Mouse (Mus musculus) cerebellum, postnatal 10 days (tissue): ENCODE data around the gene Dnajc14.

ENCODE experiments used
- DNase-seq, 2 experiments: peaks; one replicate each; pipeline ENCODE4 v3.0.0; 2021; ENCODE audit warnings: mixed read lengths in 2 of 2

The Dnajc14 gene

GRCm38 (mm10) chr10:128803771-128804270 is at the start of gene Dnajc14:
Gene Dnajc14, plus strand, starts transcription at chr10:128804062.
- peak; percentile 80 to 83 for DNase-seq

DNA sequence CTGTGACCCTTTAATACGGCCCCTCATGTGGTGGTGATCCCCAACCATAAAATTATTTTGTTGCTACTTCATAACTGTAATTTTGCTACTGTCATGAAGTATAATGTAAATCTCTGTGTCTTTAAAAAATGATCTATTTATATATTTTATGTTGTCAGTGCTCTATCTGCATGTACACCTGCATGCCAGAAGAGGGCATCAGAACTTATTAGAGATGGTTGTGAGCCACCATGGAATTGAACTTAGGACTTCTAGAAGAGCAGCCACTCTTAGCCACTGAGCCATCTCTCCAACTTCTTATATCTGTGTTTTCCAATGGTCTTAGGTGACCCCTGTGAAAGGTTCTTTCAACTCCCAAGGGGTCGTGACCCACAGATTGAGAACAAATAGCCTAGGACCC is 31.0 kb upstream of the Dnajc14 start:
- DNase-seq, result peak in 1 of 2 experiments; percentile 15

DNA sequence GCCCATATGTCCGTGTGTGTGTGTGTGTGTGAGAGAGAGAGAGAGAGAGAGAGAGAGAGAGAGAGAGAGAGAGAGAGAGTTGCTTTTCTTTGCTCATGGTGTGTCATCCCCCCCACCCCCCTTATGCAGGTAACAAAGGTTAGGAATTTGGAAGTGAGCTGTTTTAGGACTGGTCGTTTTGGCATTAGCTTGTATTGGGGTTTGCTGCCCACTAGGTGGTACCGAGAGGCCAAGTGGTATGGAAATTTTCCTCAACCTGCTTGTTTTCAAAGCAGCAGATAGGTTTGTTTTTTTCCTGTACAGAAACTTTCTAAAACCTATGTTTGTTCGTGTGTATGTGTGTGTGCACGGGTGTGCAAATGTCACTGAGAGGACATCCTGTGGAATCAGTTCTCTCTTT is 30.2 kb upstream of the Dnajc14 start:
- no peak for DNase-seq

GRCm38 (mm10) chr10:128778441-128778840 is 25.4 kb upstream of the Dnajc14 start:
- no peak for DNase-seq

DNA sequence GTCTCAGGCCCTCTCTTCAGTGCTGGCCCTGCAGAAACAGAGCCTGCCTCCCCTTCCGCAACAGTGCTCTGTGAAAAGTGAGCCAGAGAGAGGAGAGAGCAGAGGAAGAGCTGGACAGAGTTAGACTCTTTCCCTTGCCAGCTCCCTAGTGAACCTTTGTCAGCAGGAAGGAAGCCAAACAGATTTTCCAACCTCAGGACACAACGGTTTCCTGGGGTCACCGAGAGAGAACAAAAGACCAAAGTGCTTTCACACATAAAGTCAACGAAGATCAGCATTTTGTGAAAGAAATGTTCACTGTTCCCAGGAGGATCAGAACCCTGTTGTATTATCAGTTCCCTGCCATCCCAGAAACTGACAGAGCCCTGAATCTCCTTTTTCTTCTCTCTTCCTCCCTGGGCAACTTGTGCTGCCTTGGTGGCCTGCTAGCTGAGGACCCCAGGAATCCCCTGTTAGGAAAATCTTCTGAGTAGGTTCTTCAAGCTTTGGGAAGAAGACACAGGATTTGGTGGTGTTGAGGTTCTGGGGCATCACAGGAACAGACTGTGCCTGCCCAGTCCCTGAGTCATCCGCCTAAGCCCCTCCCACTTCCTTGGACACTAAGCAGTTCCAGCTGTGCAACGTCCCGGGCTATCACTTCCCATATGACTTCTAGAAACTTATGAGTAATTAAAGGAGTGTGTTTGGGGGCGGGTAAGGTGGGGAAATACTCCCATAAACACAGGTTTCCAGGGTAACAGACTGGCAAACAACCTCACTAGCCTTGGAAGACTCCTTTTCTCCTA is 24.7 kb upstream of the Dnajc14 start:
- DNase-seq, result peak in 1 of 2 experiments; percentile 22

- no peak for DNase-seq
These were observed 23.7 kb upstream of the Dnajc14 start for GRCm38 (mm10) chr10:128780200-128780599.

GRCm38 (mm10) chr10:128790398-128791124 is 13.3 kb upstream of the Dnajc14 start, which contains the start of gene Mmp19:
Gene Mmp19, plus strand, starts transcription at chr10:128790910.
- no peak for DNase-seq

GRCm38 (mm10) chr10:128792041-128792440 is 11.8 kb upstream of the Dnajc14 start:
- no peak for DNase-seq

GRCm38 (mm10) chr10:128793258-128793657 is 10.6 kb upstream of the Dnajc14 start:
- no peak for DNase-seq

DNA sequence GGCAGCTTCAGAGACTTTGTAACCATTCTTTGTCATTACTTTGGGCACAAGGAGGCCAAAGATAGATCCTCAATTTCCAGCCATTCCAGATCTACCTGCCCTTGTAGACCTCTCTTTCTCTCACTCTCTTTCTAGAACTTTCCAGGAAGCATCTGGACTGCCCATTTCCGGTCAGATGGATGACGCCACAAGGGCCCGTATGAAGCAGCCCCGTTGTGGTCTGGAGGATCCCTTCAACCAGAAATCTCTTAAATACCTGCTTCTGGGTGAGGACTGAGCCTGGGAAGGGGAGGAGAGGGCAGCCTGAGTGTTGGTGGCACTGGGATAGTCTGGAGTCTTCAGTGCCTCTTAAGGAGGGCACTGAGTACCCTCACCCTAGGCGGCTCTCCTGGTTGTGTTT is 9.5 kb upstream of the Dnajc14 start:
- no peak for DNase-seq

- DNase-seq, result peak; percentile 41 to 60
These were observed 8.3 kb upstream of the Dnajc14 start for GRCm38 (mm10) chr10:128795581-128795980.

GRCm38 (mm10) chr10:128798676-128799075 is 5.2 kb upstream of the Dnajc14 start:
- DNase-seq, result no peak

- DNase-seq, result peak in 1 of 2 experiments; percentile 16
These were observed 1.8 kb upstream of the Dnajc14 start for GRCm38 (mm10) chr10:128801981-128802495.

DNA sequence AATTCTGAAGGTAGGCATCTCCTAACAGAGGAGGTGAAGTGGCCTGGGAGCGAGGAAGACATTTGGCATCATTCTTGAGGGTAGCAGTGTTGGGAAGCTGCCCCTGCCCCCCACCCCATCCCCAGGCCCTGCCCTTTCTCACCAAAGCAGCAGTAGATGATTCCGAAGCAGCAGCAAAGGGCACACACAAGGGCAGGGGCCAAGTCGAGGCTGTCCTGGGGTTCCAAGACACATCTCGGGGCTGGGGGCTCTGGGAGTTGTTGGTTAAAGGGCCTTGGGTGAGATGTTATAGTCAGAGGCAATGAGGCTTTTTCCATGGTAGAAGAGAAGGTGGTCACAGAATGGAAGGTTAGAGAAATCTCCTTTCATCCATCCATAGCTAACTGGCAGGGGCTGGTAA is 906 bp upstream of the Dnajc14 start:
- DNase-seq, result no peak

GRCm38 (mm10) chr10:128803361-128803760 is 501 bp upstream of the Dnajc14 start:
- no peak for DNase-seq

DNA sequence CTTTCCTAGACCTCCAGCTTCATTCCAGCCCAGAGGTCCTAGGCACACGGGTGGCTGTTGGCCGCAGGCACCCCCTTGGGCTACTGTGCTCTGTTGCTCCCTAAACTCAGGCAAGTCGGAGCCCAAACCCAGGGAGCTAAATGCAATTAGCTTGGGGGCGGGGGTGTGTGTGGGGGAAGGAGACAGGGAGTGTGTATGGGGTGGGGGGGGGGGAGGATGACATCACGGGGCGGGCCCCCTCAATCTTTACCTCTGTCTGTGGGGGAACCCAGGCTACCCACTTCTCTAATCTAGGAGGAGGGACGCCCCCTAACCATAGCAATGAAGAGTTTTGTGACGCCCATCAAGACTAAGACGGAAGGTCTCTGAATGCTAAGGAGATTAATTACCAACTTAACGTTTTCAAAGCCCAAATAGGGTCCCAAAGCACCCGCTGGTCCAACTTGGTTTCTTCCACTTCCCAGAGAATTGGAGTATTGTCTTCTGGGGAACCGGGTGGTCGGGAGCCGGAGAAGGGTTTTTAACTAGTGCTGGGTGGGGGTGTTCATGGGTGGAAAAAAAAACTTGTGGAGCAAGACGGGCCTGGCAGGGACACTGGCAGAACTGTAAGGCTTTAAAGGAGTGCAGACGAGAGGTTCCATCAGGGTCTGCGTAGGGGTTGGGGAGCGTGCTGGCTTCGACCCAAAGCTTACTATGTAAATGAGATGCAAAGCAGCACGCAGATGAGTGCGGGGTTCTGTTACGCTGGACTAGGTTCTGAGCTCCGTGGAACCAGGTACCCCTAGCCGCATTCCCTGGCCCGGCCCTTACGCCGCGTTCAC is 619 bp downstream of the Dnajc14 start, which contains the start of gene Tmem198b:
TSS of gene Tmem198b (minus strand) at position 100 of the 821 bp plus-strand sequence.
- peak; percentile 83 to 88 for DNase-seq

- peak; percentile 98 to 99 for DNase-seq
These were observed 1.5 kb downstream of the Dnajc14 start for GRCm38 (mm10) chr10:128805092-128806000.

DNA sequence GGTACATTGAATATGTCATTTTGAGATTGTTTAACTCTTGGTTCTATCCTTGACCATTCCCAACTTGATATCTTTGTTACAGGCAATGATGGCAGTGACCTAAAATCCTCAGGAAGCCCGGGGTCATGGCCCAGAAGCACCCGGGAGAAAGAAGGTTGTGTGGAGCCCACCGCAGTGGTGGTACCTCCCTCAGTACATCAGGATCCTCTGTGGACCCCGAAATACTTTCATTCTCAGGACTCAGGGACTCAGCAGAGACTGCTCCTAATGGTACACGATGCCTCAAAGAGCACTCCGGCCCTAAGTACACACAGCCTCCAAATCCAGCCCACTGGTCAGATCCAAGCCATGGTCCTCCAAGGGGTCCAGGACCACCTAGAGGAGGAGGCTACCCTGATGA is 2.2 kb downstream of the Dnajc14 start:
- DNase-seq, result peak in 1 of 2 experiments; percentile 16

DNA sequence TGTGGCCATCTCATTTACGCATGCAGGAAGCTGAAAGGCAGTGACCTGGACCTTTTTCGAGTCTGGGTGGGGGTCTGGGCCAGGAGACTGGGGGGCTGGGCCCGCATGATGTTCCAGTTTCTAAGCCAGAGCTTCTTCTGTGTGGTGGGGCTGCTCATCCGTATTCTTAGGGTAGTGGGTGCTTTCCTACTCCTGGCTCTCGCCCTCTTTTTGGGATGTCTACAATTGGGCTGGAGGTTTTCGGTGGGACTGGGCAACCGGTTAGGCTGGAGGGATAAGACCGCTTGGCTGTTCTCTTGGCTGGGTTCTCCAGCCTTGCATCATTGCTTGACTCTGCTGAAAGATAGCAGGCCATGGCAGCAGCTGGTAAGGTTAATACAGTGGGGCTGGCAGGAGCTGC is 3.2 kb downstream of the Dnajc14 start:
- no peak for DNase-seq

- DNase-seq, result no peak
These were observed 13.2 kb downstream of the Dnajc14 start, which contains the start of gene Sarnp for GRCm38 (mm10) chr10:128817033-128817432. Gene Sarnp, plus strand, starts transcription at chr10:128817333.

GRCm38 (mm10) chr10:128820217-128820616 is 16.4 kb downstream of the Dnajc14 start:
- peak in 1 of 2 experiments; percentile 9 for DNase-seq
